Mouse (Mus musculus) bone marrow, adult 2 months (tissue): ENCODE measurements at regions not wholly inside any gene's neighbourhood (a gene's known extent, or its start where the extent isn't known, plus 50 kb on each side); places are given as distances from the start of the nearest gene placed in this dataset.

Source experiments
- H3K27ac ChIP-seq: fragments of 200-500 bp; 2 replicates; pipeline ENCODE4 v1.5.1; 2012; ENCODE audit warnings: low read depth, mild to moderate bottlenecking, control low read depth, inconsistent platforms, low read length; ENCODE audit not compliant: control insufficient read depth, poor library complexity, insufficient read depth
- H3K4me1 ChIP-seq: fragments of 200-500 bp; 2 replicates; pipeline ENCODE4 v1.6.1; 2011; ENCODE audit warnings: low read length; ENCODE audit not compliant: control insufficient read depth, insufficient read depth
- H3K4me3 ChIP-seq: fragments of 200-500 bp; replicated peaks from 2 replicates; pipeline ENCODE3; 2011; ENCODE audit warnings: mild to moderate bottlenecking, low read depth, low read length, control low read depth; ENCODE audit not compliant: control insufficient read depth
- CTCF ChIP-seq: fragments of 200-500 bp; IDR thresholded peaks from 2 replicates; pipeline ENCODE4 v1.5.1; 2011; ENCODE audit warnings: low read length, control low read depth; ENCODE audit not compliant: control insufficient read depth, insufficient read depth
- POLR2A ChIP-seq: fragments of 200-500 bp; IDR thresholded peaks from 2 replicates; pipeline ENCODE4 v1.6.1; 2011; ENCODE audit warnings: low read depth, mild to moderate bottlenecking, control low read depth, low read length, borderline replicate concordance; ENCODE audit not compliant: control insufficient read depth
- WGBS: fragments of 180-500 bp; shearing (Covaris S2); methylation state at CpG from one replicate; pipeline ENCODE4 v1.1.7; 2018; 5-methylcytosine and 5-hydroxymethylcytosine counted together

- no peak for TF ChIP-seq CTCF
- no peak for TF ChIP-seq POLR2A
- 73% methylated on average over 6 of the region's 6 CpGs for WGBS
- H3K4me1 ChIP-seq = no peaks in the 10 kb centered on the region
- no peak overlapping the region for H3K4me3 ChIP-seq
- no peak overlapping the region for H3K27ac ChIP-seq
Measured at GRCm38 (mm10) chr4:10254029-10254690, 620.1 kb upstream of the 2610301B20Rik start.

- Histone ChIP-seq H3K27ac (no peak overlapping the region), H3K4me1 (no peaks in the 10 kb centered on the region), H3K4me3 (no peak overlapping the region)
- 59% methylated on average over 4 of the region's 4 CpGs for WGBS
- no peak for TF ChIP-seq CTCF
Measured at GRCm38 (mm10) chr4:10257537-10257936, 616.8 kb upstream of the 2610301B20Rik start.

GRCm38 (mm10) chr4:10260351-10260750 is 613.9 kb upstream of the 2610301B20Rik start:
- no peak for TF ChIP-seq CTCF
- TF ChIP-seq POLR2A = no peak
- Histone ChIP-seq H3K4me1 (no peaks in the 10 kb centered on the region), H3K4me3 (no peak overlapping the region), H3K27ac (no peak overlapping the region)
- WGBS = 73% methylated on average over 6 of the region's 6 CpGs

GRCm38 (mm10) chr4:10265942-10266341 is 608.4 kb upstream of the 2610301B20Rik start:
- Histone ChIP-seq H3K4me1 (no peaks in the 10 kb centered on the region), H3K27ac (no peak overlapping the region), H3K4me3 (no peak overlapping the region)
- no peak for TF ChIP-seq POLR2A
- no peak for TF ChIP-seq CTCF
- 66% methylated on average over 2 of the region's 2 CpGs for WGBS

GRCm38 (mm10) chr4:10285562-10285961 is 588.7 kb upstream of the 2610301B20Rik start:
- no peaks in the 10 kb centered on the region for H3K4me1 ChIP-seq
- H3K4me3 ChIP-seq = no peak overlapping the region
- no peak overlapping the region for H3K27ac ChIP-seq
- 54% methylated on average over 2 of the region's 2 CpGs for WGBS
- TF ChIP-seq CTCF (no peak), POLR2A (no peak)

- WGBS = 64% methylated on average over 3 of the region's 3 CpGs
- H3K4me3 ChIP-seq = no peak overlapping the region
- H3K27ac ChIP-seq = no peak overlapping the region
- TF ChIP-seq POLR2A (no peak), CTCF (no peak)
- no peaks in the 10 kb centered on the region for H3K4me1 ChIP-seq
Measured at GRCm38 (mm10) chr4:10290326-10290725, 584.0 kb upstream of the 2610301B20Rik start.

- no peaks in the 10 kb centered on the region for H3K4me1 ChIP-seq
- TF ChIP-seq POLR2A = no peak
- TF ChIP-seq CTCF = no peak
Measured at GRCm38 (mm10) chr4:10295012-10295530, 579.2 kb upstream of the 2610301B20Rik start.

GRCm38 (mm10) chr4:10296220-10296619 is 578.1 kb upstream of the 2610301B20Rik start:
- Histone ChIP-seq H3K4me1 (no peaks in the 10 kb centered on the region), H3K4me3 (no peak overlapping the region), H3K27ac (no peak overlapping the region)
- WGBS = 79% methylated on average over 1 of the region's 1 CpGs
- TF ChIP-seq CTCF (no peak), POLR2A (no peak)

More at GRCm38 (mm10) chr4:10295012-10295530, 579.2 kb upstream of the 2610301B20Rik start:
- WGBS = 78% methylated on average over 4 of the region's 4 CpGs
- Histone ChIP-seq H3K27ac (no peak overlapping the region), H3K4me3 (no peak overlapping the region)
